Mouse (Mus musculus): ENCODE measurements around the gene Arl8b. TPM values are rescaled to one million over a fixed set of nuclear protein-coding genes. Genes with fewer than 3 reads are reported as not detected.

The Arl8b gene
- polyA plus RNA-seq, 1 experiment from 2014 or later: 104 TPM

Other genes with a start within 250 kb of the Arl8b start
- 2.8 and 5.4 TPM in 2 replicates for gene Bhlhe40, start 122.5 kb upstream of the Arl8b start, polyA plus RNA-seq (2015; fragmentation: Nextera tagmentation; extraction: Ambion mirVana)
- 7.3 and 8.1 TPM in 2 replicates for gene Edem1, start 45.5 kb downstream of the Arl8b start, polyA plus RNA-seq (2015; fragmentation: Nextera tagmentation; extraction: Ambion mirVana)